Mouse (Mus musculus): Measurements from ENCODE around the gene Cyp4f13. TPM values are rescaled to one million over a fixed set of nuclear protein-coding genes. Genes with fewer than 3 reads are reported as not detected.

Gene Cyp4f13
- total and polyA plus RNA-seq, 3 experiments, result 11.9 to 18.6 (median 18.5) TPM

DNA sequence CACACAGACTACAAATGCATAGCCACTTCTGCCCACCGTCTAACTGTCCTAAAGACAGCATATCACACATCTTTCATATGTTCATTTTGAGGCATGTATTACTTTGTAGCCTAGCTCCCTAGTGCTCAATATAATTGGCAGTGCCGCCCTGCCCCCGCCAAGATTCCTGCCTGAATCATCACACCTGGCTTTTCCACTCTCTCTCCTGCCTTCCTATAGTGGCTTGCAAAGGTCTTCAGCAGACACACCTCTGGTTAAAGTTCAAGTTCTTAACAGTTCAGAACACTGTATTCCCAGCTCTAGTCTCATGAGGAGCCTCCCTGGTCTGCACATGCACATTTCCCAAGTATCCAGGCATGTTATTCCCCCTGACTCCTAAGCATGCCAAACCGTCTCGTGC, 19.4 kb downstream of the Cyp4f13 start:
- H3K9me3 ChIP-seq (replicated peaks; ENCODE audit: low read length), result no peaks in the 10 kb centered on the region
- no peak overlapping the region for H3K4me2 ChIP-seq (ENCODE audit: insufficient read depth, low read depth, poor library complexity, severe bottlenecking)
- H3K36me3 ChIP-seq (replicated peaks in 1 of 2; ENCODE audit: control insufficient read depth in 1 of 2, insufficient read depth in 1 of 2, low read length in 1 of 2), result peaks cover 6 to 64% of the 10 kb centered on the region in 2 experiments
- no peak overlapping the region for H3K27ac ChIP-seq (ENCODE audit: insufficient read depth, low read depth)
- H3K9ac ChIP-seq (ENCODE audit: insufficient read depth, low read depth), result no peak overlapping the region
- dilution Hi-C loops (cut with MboI; ENCODE audit: extremely low pct_ligation_motif_present, extremely low pct_unique_long_range_greater_than_20kb, low sequenced_read_pairs) (no loop called here), in situ Hi-C loops (cut with MboI; ENCODE audit: low pct_ligation_motif_present, low pct_unique_long_range_greater_than_20kb, low sequenced_read_pairs) (no loop called here)
- H3K27me3 ChIP-seq (replicated peaks), result no peaks in the 10 kb centered on the region
- H3K4me1 ChIP-seq (ENCODE audit: control insufficient read depth in 1 of 2, insufficient read depth in 2 of 2), result peaks cover 0 to 10% of the 10 kb centered on the region in 2 experiments; a peak in 2 of 4 replicates
- no peak overlapping the region for H3K4me3 ChIP-seq (replicated peaks in 1 of 3; ENCODE audit: low read depth in 2 of 3, low read length in 2 of 3, poor library complexity in 1 of 3)
- TF ChIP-seq NRF1 (IDR thresholded peaks at IDR 0.05; ENCODE audit: low read depth, low read length), result no peak
- TF ChIP-seq IRF4 (IDR thresholded peaks at IDR 0.05; ENCODE audit: low read depth, low read length), result no peak
- no peak for TF ChIP-seq MAX (IDR thresholded peaks at IDR 0.05; ENCODE audit: low read length)
- TF ChIP-seq JUN (IDR thresholded peaks at IDR 0.05; ENCODE audit: insufficient read depth, low read depth, low read length), result no peak
- TF ChIP-seq RAD21 (IDR thresholded peaks at IDR 0.05; ENCODE audit: low read depth, low read length), result no peak
- TF ChIP-seq BHLHE40 (IDR thresholded peaks at IDR 0.05; ENCODE audit: low read depth, low read length), result no peak
- no peak for TF ChIP-seq USF1 (IDR thresholded peaks at IDR 0.05; ENCODE audit: low read depth, low read length)
- TF ChIP-seq JUND (conservative IDR thresholded peaks at IDR 0.05; ENCODE audit: low read depth, low read length), result no peak
- TF ChIP-seq USF2 (conservative IDR thresholded peaks at IDR 0.05; ENCODE audit: low read depth, low read length), result no peak
- no peak for TF ChIP-seq NELFE (IDR thresholded peaks at IDR 0.05; ENCODE audit: low read depth, low read length)
- no peak for TF ChIP-seq KAT2A (IDR thresholded peaks at IDR 0.05; ENCODE audit: insufficient replicate concordance, low read length)
- no peaks in the 10 kb centered on the region for H3K79me2 ChIP-seq (replicated peaks; ENCODE audit: control insufficient read depth, extremely low read depth, insufficient read depth, poor library complexity, severe bottlenecking)
- no peak for DNase-seq (ENCODE audit: extremely low read depth)

DNA sequence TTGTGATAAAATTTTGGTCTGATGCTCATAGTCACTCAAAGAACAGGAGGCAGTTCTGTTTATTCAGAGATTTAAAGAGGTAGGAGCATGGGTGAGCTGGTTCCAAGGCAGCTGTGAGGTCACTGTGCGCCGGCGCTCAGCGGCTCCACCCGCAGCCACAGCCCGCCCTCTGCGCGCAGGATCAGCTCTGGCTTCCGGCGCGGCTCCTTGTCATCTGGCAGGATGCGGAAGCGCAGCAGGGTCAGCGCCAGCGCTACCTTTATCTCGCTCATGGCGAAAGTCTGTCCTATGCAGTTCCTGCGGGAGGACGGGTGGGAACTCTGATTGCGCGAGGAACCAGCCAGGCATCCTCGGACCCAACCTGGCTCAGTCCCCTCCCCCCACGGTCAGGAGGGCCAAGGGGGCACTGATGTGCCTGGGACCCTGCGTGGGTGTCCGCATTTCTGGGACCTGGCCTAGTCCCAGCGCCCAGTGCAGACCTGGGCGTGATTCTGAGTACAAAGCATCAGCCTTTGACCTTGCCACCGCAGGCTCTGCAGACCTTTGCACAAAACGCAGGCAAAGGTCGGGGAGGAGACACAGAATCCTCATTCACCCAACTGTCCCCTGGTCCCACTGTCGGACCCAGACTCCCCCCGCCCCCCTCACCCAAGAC, 22.4 kb downstream of the Cyp4f13 start:
- no peaks in the 10 kb centered on the region for H3K4me1 ChIP-seq (ENCODE audit: control insufficient read depth in 1 of 2, insufficient read depth in 2 of 2)
- no peak overlapping the region for H3K4me2 ChIP-seq (ENCODE audit: insufficient read depth, low read depth, poor library complexity, severe bottlenecking)
- H3K79me2 ChIP-seq (replicated peaks; ENCODE audit: control insufficient read depth, extremely low read depth, insufficient read depth, poor library complexity, severe bottlenecking), result no peaks in the 10 kb centered on the region
- H3K9ac ChIP-seq (ENCODE audit: insufficient read depth, low read depth), result no peak overlapping the region
- no peak overlapping the region for H3K4me3 ChIP-seq (replicated peaks in 1 of 3; ENCODE audit: low read depth in 2 of 3, low read length in 2 of 3, poor library complexity in 1 of 3)
- TF ChIP-seq MYC (IDR thresholded peaks at IDR 0.05; ENCODE audit: low read depth, low read length) (no peak), ZNF384 (IDR thresholded peaks at IDR 0.05; ENCODE audit: low read depth, low read length) (no peak), EP300 (IDR thresholded peaks at IDR 0.05; ENCODE audit: low read length) (no peak), JUN (IDR thresholded peaks at IDR 0.05; ENCODE audit: insufficient read depth, low read depth, low read length) (no peak), RCOR1 (conservative IDR thresholded peaks at IDR 0.05; ENCODE audit: low read depth, low read length) (no peak), MEF2A (IDR thresholded peaks at IDR 0.05; ENCODE audit: borderline replicate concordance, low read depth, low read length) (no peak), IRF4 (IDR thresholded peaks at IDR 0.05; ENCODE audit: low read depth, low read length) (no peak), CTCF (conservative IDR thresholded peaks at IDR 0.05 in 1 of 2, IDR thresholded peaks at IDR 0.05 in 1 of 2; ENCODE audit: low read depth in 2 of 2, low read length in 2 of 2) (no peak), ZC3H11A (IDR thresholded peaks at IDR 0.05; ENCODE audit: low read depth, low read length) (no peak), NRF1 (IDR thresholded peaks at IDR 0.05; ENCODE audit: low read depth, low read length) (no peak), ETS1 (conservative IDR thresholded peaks at IDR 0.05; ENCODE audit: low read depth, low read length) (no peak), USF1 (IDR thresholded peaks at IDR 0.05; ENCODE audit: low read depth, low read length) (no peak), ELF1 (IDR thresholded peaks at IDR 0.05; ENCODE audit: low read depth, low read length) (no peak), POLR2A (IDR thresholded peaks at IDR 0.05; ENCODE audit: low read depth, low read length) (no peak), MAX (IDR thresholded peaks at IDR 0.05; ENCODE audit: low read length) (no peak), ZMIZ1 (IDR thresholded peaks at IDR 0.05; ENCODE audit: low read depth, low read length) (no peak), ZKSCAN1 (IDR thresholded peaks at IDR 0.05; ENCODE audit: borderline replicate concordance, low read depth, low read length) (no peak), E2F4 (IDR thresholded peaks at IDR 0.05; ENCODE audit: insufficient replicate concordance, low read depth, low read length) (no peak), RAD21 (IDR thresholded peaks at IDR 0.05; ENCODE audit: low read depth, low read length) (no peak), CHD2 (IDR thresholded peaks at IDR 0.05; ENCODE audit: low read length) (no peak)
- in situ Hi-C loops (cut with MboI; ENCODE audit: low pct_ligation_motif_present, low pct_unique_long_range_greater_than_20kb, low sequenced_read_pairs) (no loop called here), dilution Hi-C loops (cut with MboI; ENCODE audit: extremely low pct_ligation_motif_present, extremely low pct_unique_long_range_greater_than_20kb, low sequenced_read_pairs) (no loop called here)
- H3K9me3 ChIP-seq (replicated peaks; ENCODE audit: low read length), result peaks cover 4% of the 10 kb centered on the region
- H3K36me3 ChIP-seq (replicated peaks in 1 of 2; ENCODE audit: control insufficient read depth in 1 of 2, insufficient read depth in 1 of 2, low read length in 1 of 2), result peaks cover 6 to 46% of the 10 kb centered on the region in 2 experiments
- H3K27me3 ChIP-seq (replicated peaks), result no peaks in the 10 kb centered on the region
- H3K27ac ChIP-seq (ENCODE audit: insufficient read depth, low read depth), result no peak overlapping the region
- DNase-seq (ENCODE audit: extremely low read depth), result no peak

Data from CH12.LX (cell line).